Mouse (Mus musculus) bone marrow, adult 2 months (tissue): Measurements from ENCODE around the gene Nadk2.

Experiments
- CTCF ChIP-seq: fragments of 200-500 bp; IDR thresholded peaks from 2 replicates; pipeline ENCODE4 v1.5.1; 2011; ENCODE audit warnings: low read length, control low read depth; ENCODE audit not compliant: control insufficient read depth, insufficient read depth
- POLR2A ChIP-seq: fragments of 200-500 bp; IDR thresholded peaks from 2 replicates; pipeline ENCODE4 v1.6.1; 2011; ENCODE audit warnings: low read depth, mild to moderate bottlenecking, control low read depth, low read length, borderline replicate concordance; ENCODE audit not compliant: control insufficient read depth

- no peak for TF ChIP-seq CTCF
- no peak for TF ChIP-seq POLR2A
Observed at GRCm38 (mm10) chr15:9127051-9127791, 56.2 kb downstream of the Nadk2 start.
